Mouse (Mus musculus) heart, adult 9 months (tissue): ENCODE data around the gene Fkbp5.

Experiments
- DNase-seq, 2 experiments: peaks; one replicate each; pipeline ENCODE4 v3.0.0; 2022; ENCODE audit warnings: low spot score in 2 of 2

Gene Fkbp5

DNA sequence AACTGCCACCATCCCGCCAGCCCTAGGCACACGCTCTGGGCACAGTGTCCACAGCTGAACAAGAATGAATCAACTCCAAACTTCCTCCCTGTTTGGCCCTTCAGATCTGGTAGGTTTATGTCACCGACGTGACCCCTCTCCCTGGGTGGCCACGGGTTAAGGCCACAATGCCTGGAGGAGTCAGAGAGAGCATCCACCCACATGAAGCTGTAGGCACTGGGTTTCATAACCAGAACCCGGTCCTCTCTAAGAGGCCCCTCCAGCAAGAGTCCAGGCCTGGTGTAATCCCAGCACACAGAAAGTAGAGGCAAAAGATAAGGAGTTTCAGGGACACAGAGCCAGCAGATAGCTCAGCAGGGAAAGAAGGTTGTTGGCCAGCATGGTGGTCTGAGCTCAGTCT is 13.1 kb downstream of the Fkbp5 start:
- no peak for DNase-seq

DNA sequence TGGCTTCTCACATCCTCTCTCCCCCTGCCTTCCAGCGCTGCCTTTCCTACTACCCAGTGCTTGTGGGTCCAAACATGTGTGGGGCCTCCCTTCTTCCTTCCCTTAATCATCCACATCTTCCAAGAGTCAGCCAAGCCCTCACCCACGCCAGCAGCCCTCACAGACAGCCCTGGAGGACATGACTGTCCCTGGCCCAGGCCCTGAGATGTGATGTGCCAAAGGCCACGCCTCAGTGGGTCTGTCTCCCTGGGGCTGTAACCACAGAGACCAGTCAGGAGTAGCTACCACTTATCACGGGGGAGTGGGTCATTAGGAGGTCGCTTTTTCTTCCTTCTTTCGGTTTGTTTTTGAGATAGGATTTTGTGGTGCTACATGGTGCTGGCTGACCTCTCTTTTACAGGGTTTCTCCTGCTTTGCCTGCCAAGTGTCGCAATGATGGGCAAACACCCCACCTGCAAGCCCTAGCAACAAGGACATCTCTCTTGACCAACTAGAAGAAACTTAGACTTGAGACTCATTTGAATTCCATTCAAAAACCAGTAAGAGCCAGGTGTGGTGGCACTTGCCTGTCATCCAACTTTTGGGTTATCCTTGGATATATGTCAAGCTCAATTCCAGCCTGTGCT is 15.0 kb downstream of the Fkbp5 start:
- DNase-seq, result peak; percentile 72 to 76

DNA sequence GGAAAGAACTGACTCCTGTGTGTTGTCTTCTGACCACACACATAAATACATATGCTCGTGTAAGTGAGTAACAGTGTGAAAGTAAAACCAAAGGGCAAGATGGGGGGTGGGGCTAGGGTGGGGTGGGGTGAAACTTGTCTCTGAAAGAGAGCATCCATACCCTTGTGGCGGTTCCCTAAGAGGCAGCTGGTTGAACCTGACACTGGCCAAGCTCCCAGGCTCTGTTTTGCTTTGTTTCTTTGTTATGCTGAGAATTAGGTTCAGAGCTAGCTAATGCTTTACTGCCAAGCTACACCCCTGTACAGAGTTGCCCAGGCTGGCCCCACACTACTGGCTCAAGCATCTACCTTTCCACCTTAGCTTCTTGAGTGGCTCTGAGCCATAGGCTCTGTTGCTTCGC is 16.9 kb downstream of the Fkbp5 start:
- DNase-seq, result no peak

DNA sequence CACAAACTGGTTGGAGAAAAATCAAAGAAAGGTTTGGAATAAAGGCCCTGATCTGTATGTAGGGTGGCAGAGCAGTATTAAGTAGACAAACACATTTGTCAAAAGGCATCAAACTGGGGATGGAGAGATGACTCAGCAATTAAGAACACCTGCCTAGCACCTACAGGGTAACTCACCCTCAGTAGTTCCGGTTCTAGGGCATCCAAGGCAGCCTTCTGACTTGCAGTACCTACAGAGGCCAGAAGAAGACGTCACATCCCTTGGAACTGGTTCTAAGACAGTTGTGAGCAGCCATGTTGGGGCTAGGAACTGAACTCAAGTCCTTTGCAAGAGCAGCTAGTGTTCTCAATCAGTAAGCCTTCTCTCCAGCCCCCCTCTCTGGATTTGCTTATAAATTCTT is 18.1 kb downstream of the Fkbp5 start:
- DNase-seq, result no peak

DNA sequence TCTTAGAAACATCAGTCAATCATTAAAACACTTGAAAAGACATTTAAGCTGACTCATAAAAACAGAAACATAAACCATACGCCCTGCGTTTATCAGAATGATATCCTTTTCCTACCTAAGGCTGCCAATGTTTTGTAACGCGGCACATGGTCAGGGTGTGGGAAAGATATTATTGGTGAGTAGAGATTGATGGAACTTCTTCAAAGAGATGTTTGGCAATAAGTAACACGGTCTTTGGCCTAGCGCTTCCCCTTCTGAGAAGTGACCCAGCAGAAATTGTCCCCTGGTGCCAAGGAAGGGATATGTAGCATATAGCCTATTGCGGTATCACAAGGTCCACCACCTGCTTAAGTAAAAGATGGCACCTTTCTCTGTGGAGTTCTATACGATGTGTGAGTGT is 21.5 kb downstream of the Fkbp5 start:
- DNase-seq, result no peak

DNA sequence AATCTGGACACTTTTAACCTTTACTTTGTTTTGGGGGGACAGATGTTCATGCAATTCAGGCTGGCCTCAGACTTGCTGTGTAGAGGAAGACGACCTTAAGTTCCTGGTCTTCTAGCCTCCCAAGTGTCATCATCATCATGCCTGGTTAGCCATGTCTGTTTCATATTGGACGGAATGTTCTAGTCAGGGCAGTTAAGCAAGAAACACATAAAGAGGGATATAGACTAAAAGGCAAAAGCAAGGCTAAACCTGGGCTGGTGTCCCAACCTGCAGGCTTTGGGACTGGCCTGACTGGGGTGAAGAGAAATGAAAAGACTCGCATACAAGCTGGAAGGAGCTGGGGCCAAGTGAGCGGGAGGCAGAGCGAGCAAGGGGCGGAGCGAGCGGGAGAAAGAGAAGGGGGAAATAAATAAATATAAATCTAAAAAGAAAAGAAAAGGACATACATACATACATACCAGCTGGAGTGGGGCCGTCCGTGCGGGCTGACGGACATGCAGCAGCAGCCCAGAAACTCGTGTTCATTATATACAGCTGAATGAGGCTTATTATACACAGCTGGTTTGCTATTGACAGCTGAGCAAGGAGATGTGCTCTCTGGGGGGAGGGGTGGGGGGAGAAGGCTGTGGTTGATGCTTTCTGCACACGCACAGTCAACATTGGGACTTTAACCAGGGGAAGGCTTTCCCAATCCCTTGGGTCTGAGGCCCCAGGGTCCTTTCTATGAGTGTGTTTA is 26.1 kb downstream of the Fkbp5 start:
- DNase-seq, result no peak

DNA sequence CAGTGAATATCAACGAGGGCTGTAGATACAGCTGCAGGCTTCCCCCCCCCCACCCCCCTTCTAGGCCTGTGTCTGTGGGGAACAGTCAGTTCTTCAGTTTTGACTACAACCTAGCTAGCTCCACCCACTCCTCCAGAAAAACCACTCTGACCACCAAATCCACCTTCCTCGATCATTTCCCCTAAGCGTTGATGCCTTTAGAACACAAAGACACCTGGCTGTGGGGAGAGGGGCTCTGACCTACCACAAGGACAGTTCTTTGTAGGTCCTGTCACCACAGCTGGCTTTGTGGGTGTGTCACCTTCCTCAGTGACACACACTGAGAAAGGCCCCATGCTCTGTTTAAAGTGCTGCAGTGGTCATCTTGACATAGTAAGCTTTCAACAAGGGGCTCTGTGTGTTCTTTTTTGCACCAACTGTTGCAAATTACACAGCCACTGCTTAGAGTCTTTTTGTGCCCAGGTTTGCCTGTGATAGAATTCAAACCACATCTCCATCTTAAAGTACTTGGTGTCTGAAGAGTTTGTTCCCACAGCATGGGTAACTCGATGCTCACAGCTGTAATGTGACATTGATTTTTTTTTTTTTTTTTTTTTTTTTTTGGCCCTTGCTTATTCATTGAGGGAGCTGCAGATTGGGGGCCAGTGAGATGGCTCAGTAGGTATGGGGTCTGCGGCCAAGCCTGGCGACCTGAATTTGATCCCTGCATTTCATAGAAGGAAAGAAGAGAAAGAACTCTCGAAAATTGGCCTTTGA is 28.9 kb downstream of the Fkbp5 start:
- no peak for DNase-seq

DNA sequence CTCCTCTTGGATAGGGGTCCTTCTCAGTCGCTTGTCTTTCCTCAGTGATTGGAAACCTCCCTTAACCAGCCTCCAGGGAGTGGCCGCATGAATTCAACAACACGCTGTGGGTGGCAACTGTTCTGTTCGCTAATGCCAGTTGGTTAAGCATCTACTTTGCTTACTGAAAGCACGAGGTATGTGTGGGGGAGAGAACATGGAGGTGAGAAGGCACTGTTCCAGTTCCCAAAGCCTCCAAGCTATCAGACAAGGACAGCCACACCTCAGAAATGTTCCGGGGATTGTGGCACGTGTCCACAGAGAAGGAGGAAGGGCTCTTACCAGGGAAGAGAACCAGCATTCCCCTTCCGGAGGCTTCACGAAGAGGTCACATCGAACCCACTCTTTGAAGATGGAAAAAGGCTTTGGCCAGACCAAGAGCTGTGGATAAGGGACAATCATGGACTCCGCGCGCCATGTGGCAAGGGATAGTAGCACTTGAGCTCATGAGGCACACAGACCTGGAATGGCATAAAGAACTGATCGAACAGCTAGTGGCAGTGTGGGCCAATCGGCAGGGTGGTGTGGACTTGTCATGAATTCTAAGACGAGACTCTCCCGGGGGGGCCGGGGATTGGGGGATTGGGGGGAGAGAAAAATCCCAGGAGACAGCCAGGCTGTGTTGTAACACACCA is 29.6 kb downstream of the Fkbp5 start:
- no peak for DNase-seq

DNA sequence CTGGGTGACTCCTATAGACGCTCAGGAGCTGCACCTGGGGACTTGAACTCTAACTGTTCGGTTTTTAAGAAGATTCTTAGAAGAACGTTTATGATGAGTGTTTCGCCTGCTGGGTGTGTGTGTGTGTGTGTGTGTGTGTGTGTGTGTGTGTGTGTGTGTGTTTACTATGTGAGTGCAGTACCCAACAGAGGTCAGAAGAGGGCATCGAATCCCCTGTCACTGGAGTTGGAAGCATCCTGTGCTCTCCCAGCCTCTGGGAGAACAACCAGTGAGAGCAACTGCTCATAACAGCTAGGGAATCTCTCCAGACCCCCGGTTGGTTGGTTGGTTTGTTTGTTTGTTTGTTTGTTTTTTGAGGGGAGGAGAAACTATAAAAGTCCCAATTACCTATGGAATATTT is 30.6 kb downstream of the Fkbp5 start:
- DNase-seq, result no peak

DNA sequence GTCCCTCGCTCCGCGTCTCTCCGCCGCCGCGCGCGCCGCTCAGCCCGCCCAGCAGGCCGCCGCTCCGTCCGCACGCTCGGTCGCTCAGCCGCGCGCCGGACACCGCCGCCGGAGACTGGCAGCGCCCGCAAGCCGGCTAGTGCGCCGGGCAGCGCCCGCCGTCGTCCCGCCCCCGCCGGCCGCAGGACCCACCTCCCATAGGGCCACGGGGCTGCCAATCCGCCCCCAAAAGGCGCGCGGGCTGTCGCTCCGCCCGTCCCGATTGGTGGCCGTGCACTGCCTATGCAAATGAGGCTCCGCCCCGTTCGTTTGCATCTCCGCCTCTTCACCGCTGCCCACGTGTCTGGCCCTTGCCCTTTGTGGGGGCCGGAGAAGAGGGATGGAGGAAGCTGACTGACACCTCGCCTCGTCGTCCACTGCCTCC is 31.3 kb downstream of the Fkbp5 start:
- DNase-seq, result peak; percentile 97 to 98

DNA sequence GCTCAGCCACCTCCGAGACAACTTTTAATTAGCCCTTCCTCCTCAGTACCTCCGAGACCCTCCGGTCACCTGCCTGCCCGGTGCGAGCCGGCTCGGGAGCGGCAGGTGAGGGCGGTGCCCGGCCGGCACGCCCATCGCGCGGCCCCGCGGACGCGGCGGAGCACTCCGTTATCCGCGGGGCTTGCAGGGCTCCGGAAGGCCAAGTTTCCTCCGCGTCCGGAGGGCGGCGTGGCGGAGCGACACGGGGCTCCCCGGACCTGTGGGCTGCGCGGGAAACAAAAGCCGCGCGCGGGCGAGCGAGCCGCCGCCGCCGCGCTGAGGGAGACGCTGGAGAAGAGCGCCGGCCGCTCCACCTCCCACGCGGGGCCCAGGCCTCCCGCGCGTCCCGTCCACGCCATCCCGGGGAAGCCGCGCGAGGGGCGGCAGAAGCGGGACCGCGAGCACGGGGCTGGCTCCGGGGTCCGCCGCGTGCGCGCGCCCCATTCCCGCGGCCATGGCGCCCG is 31.8 kb downstream of the Fkbp5 start:
- peak; percentile 50 to 55 for DNase-seq

DNA sequence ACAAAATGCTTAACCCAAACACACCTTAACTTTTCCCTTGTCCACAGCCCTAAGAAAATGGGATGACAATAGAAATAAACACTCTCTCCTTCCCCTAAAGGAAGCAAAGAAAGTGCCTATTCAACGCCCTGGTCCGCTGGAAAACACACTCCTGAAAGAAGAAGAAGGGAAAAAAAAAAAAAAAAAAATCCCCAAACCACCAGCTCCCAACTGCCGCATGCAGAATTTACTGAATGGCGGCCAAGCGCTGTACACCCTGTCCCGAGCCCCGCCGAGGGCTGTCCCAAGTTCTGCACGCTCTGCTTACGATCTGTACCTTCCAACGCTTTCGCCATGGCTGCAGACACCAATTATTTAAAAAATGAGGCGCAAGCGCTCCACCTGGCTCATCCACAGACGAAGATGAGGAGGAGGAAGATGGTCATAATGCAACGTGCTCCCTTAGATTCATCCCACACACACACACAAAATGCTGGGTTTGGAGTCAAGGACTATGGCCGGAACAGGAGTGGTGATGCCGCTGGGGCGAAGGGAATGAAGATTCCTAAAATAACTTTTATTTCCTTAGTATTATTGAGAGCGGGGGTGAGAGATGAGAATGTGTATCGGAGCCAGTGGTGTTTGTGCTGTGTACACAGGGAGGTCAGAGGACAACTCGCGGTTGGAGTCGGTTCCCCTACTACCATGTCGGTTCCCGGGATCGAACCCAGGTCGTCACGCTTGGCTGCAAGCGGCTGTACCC is 32.5 kb downstream of the Fkbp5 start:
- DNase-seq, result peak; percentile 29 to 35

DNA sequence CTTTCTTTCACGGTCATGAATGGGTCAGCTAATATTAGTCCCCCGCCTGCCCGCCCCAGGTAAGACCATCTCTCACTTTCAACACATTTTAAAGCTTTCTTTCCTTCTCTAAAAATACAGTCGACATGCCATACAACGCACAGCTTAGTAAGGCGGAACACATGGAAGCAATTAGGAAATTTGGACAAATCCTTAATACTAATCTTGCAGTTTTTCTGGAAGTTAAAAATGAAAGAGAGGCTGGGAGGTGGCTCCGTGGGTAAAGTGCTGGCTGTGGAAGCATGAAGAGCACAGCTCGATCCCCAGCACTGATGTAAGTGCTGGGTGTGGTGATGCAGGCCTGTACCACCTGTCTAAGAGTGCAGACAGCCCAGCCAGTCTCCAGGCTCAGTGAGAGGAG is 39.9 kb downstream of the Fkbp5 start:
- DNase-seq, result no peak

DNA sequence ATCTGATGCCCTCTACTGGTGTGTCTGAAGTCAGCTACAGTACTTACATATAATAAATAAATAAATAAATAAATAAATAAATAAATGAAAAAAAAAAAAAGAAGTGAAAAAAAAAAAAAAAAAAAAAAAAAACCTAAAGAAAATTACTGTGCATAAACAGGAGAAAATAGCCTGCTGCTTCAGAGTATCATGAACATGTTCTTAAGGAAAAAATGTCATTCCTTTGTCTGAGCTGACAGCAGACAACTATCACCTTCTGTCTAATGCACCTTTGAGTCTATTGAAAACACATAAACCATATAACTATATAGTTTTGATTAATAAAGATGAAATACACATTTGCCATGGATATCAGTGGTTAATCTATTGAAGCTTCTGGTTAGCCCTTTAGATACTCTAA is 40.9 kb downstream of the Fkbp5 start:
- DNase-seq, result no peak

DNA sequence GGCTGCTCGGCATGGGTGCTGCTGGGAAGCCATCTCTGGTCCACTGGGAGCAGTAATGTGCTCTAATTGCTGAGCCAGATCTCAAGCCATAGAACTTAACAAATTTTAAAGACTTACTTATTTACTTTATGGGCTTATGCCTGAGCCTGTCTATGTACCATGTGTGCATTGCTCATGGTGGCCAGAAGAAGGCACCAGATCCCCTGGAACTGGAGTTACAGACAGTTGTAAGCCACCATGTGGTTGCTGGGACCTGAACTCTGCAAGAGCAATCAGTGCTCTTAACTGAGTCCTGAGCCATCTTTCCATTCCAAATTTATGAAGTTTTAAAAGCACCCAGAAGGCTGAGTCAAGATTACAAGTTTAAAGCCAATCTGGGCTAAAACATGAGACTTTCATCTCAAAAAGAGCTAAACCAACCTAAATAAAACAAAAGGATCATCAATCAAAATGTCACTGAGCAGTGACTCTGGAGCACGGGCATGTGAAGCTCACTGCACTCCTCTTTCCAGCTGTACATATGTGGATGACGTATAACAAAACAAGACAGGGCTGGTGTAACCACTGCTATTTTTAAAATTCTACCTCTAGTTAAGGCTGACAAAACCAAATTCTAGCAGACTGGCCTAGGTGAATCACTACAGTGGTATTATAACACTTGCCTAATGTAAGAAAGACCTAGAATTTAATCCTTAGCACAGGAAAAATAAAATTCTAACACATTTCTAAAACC is 41.6 kb downstream of the Fkbp5 start:
- DNase-seq, result no peak

DNA sequence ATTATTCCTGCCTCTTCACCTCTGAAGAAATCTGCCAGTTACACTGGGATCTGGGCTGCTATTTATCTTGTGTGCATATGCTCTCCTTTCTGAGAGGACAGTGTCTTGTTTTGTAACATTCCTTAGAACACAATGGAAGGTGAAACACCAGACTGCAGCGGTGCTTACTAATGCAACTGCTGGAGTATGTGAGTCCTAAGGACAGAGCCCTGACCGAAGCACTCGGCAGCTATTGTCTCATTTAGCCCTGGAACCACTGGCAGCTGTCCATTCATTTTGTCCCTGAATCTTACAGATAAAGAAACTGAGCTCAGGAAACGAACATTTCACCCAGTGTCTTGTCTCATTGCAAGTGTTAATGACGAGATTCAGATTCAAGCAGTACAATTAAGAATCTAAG is 44.6 kb downstream of the Fkbp5 start:
- DNase-seq, result no peak

DNA sequence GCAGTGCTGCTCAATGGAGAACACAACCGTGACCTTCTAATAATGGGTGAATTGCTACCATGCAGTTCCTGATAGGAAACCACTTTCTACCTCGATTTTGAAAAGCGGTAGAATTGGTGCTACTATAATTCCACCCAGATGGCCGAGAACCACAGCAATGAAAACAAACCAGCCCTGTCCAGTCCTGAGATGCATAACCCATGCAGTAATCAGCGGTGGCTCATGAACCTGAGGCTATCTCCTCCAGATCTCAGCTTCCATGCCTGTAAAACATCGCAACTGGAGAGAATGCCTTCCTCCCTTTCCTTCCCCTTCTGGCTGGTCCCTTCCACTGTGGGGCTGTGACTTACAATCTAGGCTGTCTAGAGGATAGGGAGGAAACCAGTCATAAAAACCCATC is 46.5 kb downstream of the Fkbp5 start:
- DNase-seq, result no peak

DNA sequence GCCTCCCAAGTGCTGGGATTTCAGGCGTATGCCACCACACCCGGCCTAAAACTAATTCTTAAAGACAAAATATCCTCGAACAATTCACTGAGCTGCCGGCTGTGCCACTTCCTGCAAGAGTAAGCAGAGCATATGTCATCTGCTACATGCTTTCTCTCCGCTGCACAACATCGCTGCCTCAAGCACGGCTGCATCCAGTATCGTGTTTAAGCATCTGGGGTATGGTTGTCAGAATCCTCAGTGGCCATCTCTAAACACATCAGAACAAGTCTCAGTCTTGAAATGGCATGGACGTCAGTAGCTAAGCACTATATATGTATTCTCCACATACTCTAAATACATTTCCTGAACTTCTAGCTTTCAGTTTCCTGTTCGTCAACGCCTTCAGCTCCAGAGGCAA is 49.6 kb downstream of the Fkbp5 start:
- no peak for DNase-seq

DNA sequence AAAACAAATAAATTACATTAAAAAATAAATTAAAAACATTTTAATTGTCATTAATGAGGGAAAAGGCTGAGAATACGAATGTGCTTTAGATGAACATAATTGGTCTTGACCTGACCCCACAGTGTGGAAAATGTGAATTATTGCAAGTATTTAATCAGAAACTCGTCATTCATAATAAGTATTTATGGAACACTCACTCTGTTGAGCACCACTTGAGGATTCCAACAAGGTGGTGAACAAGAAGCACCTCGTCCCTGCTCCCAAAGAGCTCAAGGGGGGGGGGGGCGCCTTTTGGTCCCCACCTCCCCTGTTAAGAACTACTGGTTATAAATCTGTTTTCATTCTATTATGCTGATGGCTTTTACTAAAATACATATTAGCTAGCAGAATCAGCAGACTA is 51.4 kb downstream of the Fkbp5 start:
- no peak for DNase-seq

DNA sequence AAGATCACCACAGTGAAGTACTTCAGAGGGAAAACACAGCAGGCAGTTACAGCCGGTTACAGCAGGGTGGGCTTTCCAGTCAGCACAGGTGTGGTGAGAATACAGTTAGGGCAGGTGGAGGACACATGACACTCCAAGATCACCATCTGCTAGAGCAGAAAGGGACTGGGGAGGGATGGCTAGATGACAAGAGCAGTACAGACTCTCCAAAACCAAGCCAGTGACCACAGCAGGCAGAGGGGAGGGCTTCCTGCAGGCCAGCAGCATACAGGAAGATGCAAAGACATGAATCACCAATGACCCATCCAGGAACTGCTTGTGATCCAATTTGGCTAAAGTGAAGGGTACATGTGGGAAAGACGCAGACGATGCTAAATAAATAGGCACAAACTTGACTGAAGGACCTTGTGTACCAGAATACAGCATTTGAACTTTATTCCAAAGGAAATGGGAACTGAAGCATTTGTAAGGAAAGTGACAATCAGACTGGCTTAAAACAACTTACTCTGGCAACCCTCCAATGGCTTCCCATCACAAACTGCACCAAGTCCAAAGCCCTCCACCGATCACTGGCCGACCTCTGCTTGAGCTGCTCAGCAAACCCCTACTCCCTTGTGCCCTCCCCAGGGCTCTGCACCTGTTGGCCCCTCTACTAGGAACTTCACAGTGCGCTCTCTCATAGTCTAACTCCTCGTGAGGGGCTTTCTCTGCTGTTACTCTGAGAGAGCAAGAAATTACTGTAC is 53.5 kb downstream of the Fkbp5 start:
- peak; percentile 49 to 66 for DNase-seq
